24 mouse cellular contexts compared by ENCODE assay signal in genomic region chr6:116141696-116142095, GRCm38 (mm10). TPM values are rescaled to one million over a fixed set of nuclear protein-coding genes. Genes with fewer than 3 reads are reported as not detected.
DNase-seq lines count a peak whose midpoint lies in the region; ATAC-seq and TF ChIP-seq lines count a peak whose summit lies in the region.
"Had no signal": no experiment of that assay in that cellular context is flagged by ENCODE, and none has a peak within 500 bp of the region (broad histone marks: within the 10 kb centered on the region; RNA-seq: fewer than 3 reads in every experiment).

No protein-coding gene starts in this region.

- ATAC-seq in heart, embryonic 11.5 days (replicated peaks; ENCODE audit: insufficient number of reproducible peaks, low FRiP score, low TSS enrichment) = no peak
- no peak for ATAC-seq in heart, postnatal 0 days (ENCODE audit: insufficient read depth, low read depth)
- no peak for ATAC-seq in midbrain, embryonic 15.5 days (replicated peaks)
- ATAC-seq in midbrain, embryonic 13.5 days = no peak
- ATAC-seq: forebrain, embryonic 16.5 days; intestine, embryonic 16.5 days had no signal

- H3K27ac ChIP-seq in heart, embryonic 11.5 days (ENCODE audit: low read depth, low read length) = peak overlapping the region; percentile 47; the same call in 1 of the 2 replicates
- peak overlapping the region; percentile 51 for H3K27ac ChIP-seq in heart, postnatal 0 days (ENCODE audit: low read depth)
- H3K27ac ChIP-seq in heart, adult 2 months = no peak overlapping the region
- peak overlapping the region; percentile 31; the same call in 1 of the 2 replicates for H3K27ac ChIP-seq in midbrain, embryonic 15.5 days
- H3K27ac ChIP-seq in midbrain, embryonic 13.5 days = no peak overlapping the region
- H3K27ac ChIP-seq: hindbrain, embryonic 13.5 days; kidney, postnatal 0 days; limb, embryonic 13.5 days; liver, embryonic 14.5 days had no signal

- no peaks in the 10 kb centered on the region; the same call in 1 of the 2 replicates for H3K79me2 ChIP-seq in heart, adult 2 months (replicated peaks; ENCODE audit: control insufficient read depth, insufficient read depth, low read length)

- 49% methylated on average over 2 of the region's 2 CpGs for WGBS in heart, embryonic 11.5 days (ENCODE audit: insufficient replicate concordance)
- 42% methylated on average over 2 of the region's 2 CpGs for WGBS in heart, postnatal 0 days
- 57% methylated on average over 2 of the region's 2 CpGs for WGBS in heart, adult 2 months
- 68% methylated on average over 2 of the region's 2 CpGs for WGBS in midbrain, embryonic 15.5 days
- WGBS in midbrain, embryonic 13.5 days = 71% methylated on average over 2 of the region's 2 CpGs

- H3K9me3 ChIP-seq in heart, embryonic 11.5 days (replicated peaks; ENCODE audit: control insufficient read depth, low read length) = no peaks in the 10 kb centered on the region
- H3K9me3 ChIP-seq in heart, postnatal 0 days (replicated peaks; ENCODE audit: control insufficient read depth, low read length) = no peaks in the 10 kb centered on the region
- no peaks in the 10 kb centered on the region for H3K9me3 ChIP-seq in midbrain, embryonic 15.5 days
- no peaks in the 10 kb centered on the region for H3K9me3 ChIP-seq in midbrain, embryonic 13.5 days
- H3K9me3 ChIP-seq: hindbrain, embryonic 13.5 days; limb, embryonic 13.5 days had no signal

- H3K9ac ChIP-seq in heart, embryonic 11.5 days (ENCODE audit: low read depth, low read length) = no peak overlapping the region
- H3K9ac ChIP-seq in heart, postnatal 0 days (replicated peaks; ENCODE audit: low read depth, low read length) = no peak overlapping the region
- H3K9ac ChIP-seq in heart, adult 2 months (ENCODE audit: low read depth, low read length) = no peak overlapping the region
- H3K9ac ChIP-seq in midbrain, embryonic 15.5 days = no peak overlapping the region
- no peak overlapping the region for H3K9ac ChIP-seq in midbrain, embryonic 13.5 days (replicated peaks)
- H3K9ac ChIP-seq: hindbrain, embryonic 13.5 days; limb, embryonic 13.5 days; liver, embryonic 14.5 days; lung, embryonic 14.5 days had no signal

- no peak overlapping the region for H3K4me2 ChIP-seq in heart, embryonic 11.5 days
- H3K4me2 ChIP-seq in heart, postnatal 0 days (ENCODE audit: low read depth, low read length) = no peak overlapping the region
- no peak overlapping the region for H3K4me2 ChIP-seq in midbrain, embryonic 15.5 days
- H3K4me2 ChIP-seq in midbrain, embryonic 13.5 days (replicated peaks) = no peak overlapping the region
- H3K4me2 ChIP-seq: hindbrain, embryonic 13.5 days; limb, embryonic 13.5 days; lung, embryonic 14.5 days; midbrain, embryonic 11.5 days had no signal

- H3K4me1 ChIP-seq in heart, embryonic 11.5 days (ENCODE audit: control insufficient read depth, insufficient read depth, low read length) = peaks cover 9% of the 10 kb centered on the region
- peaks cover 10% of the 10 kb centered on the region for H3K4me1 ChIP-seq in heart, postnatal 0 days (ENCODE audit: control insufficient read depth, insufficient read depth)
- H3K4me1 ChIP-seq in heart, adult 2 months (ENCODE audit: control insufficient read depth, insufficient read depth, low read length) = peaks cover 2% of the 10 kb centered on the region; the same call in 1 of the 2 replicates
- H3K4me1 ChIP-seq in midbrain, embryonic 15.5 days = peaks cover 13% of the 10 kb centered on the region
- H3K4me1 ChIP-seq in midbrain, embryonic 13.5 days (replicated peaks) = peaks cover 21% of the 10 kb centered on the region

- intact Hi-C loops in heart, adult 2 months (cut with DNase I) = no loop called here

- no peak for TF ChIP-seq CTCF in heart, postnatal 0 days (IDR thresholded peaks at IDR 0.05; ENCODE audit: low read depth)
- TF ChIP-seq CTCF in heart, adult 2 months (IDR thresholded peaks at IDR 0.05) = no peak

- TF ChIP-seq POLR2A in heart, adult 2 months (IDR thresholded peaks at IDR 0.05; ENCODE audit: insufficient read depth, low read depth, low read length) = no peak

- DNase-seq in heart, postnatal 4 days = no peak
- no peak for DNase-seq in heart, postnatal 0 days (ENCODE audit: low spot score)
- DNase-seq in heart, adult 2 months = no peak
- DNase-seq in retina, embryonic 14.5 days (ENCODE audit: low spot score) = no peak
- DNase-seq: adrenal gland, postnatal 25 days; cerebellum, adult 18-20 months; cerebellum, postnatal 10 days; kidney, adult 8-10 months; lung, embryonic 14.5 days; lung, postnatal 14 days; retina, postnatal 1 day; right cerebral cortex, postnatal 14 days; thymus, postnatal 4 days had no signal

- no peaks in the 10 kb centered on the region for H3K36me3 ChIP-seq in heart, embryonic 11.5 days (ENCODE audit: control insufficient read depth, insufficient read depth, low read length)
- H3K36me3 ChIP-seq in heart, postnatal 0 days (replicated peaks; ENCODE audit: control insufficient read depth, insufficient read depth, low read length) = no peaks in the 10 kb centered on the region
- H3K36me3 ChIP-seq in heart, adult 2 months (ENCODE audit: control insufficient read depth, insufficient read depth, low read length) = peaks cover 2% of the 10 kb centered on the region; the same call in 1 of the 2 replicates
- no peaks in the 10 kb centered on the region for H3K36me3 ChIP-seq in midbrain, embryonic 15.5 days (replicated peaks)
- H3K36me3 ChIP-seq in midbrain, embryonic 13.5 days = no peaks in the 10 kb centered on the region
- H3K36me3 ChIP-seq: hindbrain, embryonic 13.5 days had no signal

- H3K27me3 ChIP-seq in heart, embryonic 11.5 days (ENCODE audit: control insufficient read depth, insufficient read depth, low read length) = no peaks in the 10 kb centered on the region
- no peaks in the 10 kb centered on the region for H3K27me3 ChIP-seq in heart, postnatal 0 days (ENCODE audit: control insufficient read depth, insufficient read depth, low read length)
- H3K27me3 ChIP-seq in heart, adult 2 months (ENCODE audit: control insufficient read depth, insufficient read depth, low read length) = no peaks in the 10 kb centered on the region
- H3K27me3 ChIP-seq in midbrain, embryonic 15.5 days (replicated peaks) = no peaks in the 10 kb centered on the region
- H3K27me3 ChIP-seq in midbrain, embryonic 13.5 days = no peaks in the 10 kb centered on the region
- H3K27me3 ChIP-seq: hindbrain, embryonic 13.5 days; limb, embryonic 13.5 days had no signal

- no peak overlapping the region for H3K4me3 ChIP-seq in heart, embryonic 11.5 days (ENCODE audit: low read depth, low read length)
- no peak overlapping the region for H3K4me3 ChIP-seq in heart, postnatal 0 days (ENCODE audit: low read depth, low read length)
- no peak overlapping the region for H3K4me3 ChIP-seq in heart, adult 2 months
- no peak overlapping the region for H3K4me3 ChIP-seq in midbrain, embryonic 15.5 days
- H3K4me3 ChIP-seq in midbrain, embryonic 13.5 days (replicated peaks) = no peak overlapping the region
- H3K4me3 ChIP-seq: erythroblast, embryonic 14.5 days; hindbrain, embryonic 13.5 days; limb, embryonic 13.5 days had no signal

- TF ChIP-seq EP300 in heart, postnatal 0 days (IDR thresholded peaks at IDR 0.05; ENCODE audit: low read depth) = no peak
- no peak for TF ChIP-seq EP300 in heart, adult 2 months (IDR thresholded peaks at IDR 0.05; ENCODE audit: insufficient read depth, low read depth, low read length)

RNA-seq across cellular contexts. Expression of gene Tmcc1, which starts 51.6 kb away (rescaled TPM):
- polyA plus RNA-seq in heart, embryonic 11.5 days (2014; fragmentation: Nextera tagmentation; extraction: Ambion mirVana) = 12.2 and 15.0 TPM in 2 replicates
- 10 to 100 TPM; 26.0 to 26.4 TPM for total RNA-seq in heart, postnatal 4 days (2021)
- 21.1 and 26.9 TPM in 2 replicates for total RNA-seq in heart, postnatal 0 days (2014; rRNA removed; ENCODE audit: low replicate concordance)
- polyA plus RNA-seq in heart, postnatal 0 days (2015; fragmentation: Nextera tagmentation; extraction: Ambion mirVana) = 6.9 and 7.8 TPM in 2 replicates
- total RNA-seq in heart, adult 2 months (2021) = 10 to 100 TPM; 32.1 to 33.8 TPM
- 16.7 and 28.9 TPM in 2 replicates for polyA plus RNA-seq in heart, adult 2 months (2012; rRNA removed)
- 28.8 and 31.1 TPM in 2 replicates for polyA plus RNA-seq in midbrain, embryonic 15.5 days (2015; fragmentation: Nextera tagmentation; extraction: Ambion mirVana)
- 35.7 and 36.4 TPM in 2 replicates for polyA plus RNA-seq in midbrain, embryonic 13.5 days (2015; fragmentation: Nextera tagmentation; extraction: Ambion mirVana)

Comparison
In these comparisons a context has a peak if more than half of its experiments do, and no peak if none do; other contexts are left out.
1. H3K27ac ChIP-seq: peak in heart, embryonic 11.5 days (single experiment), heart, postnatal 0 days (single experiment) and midbrain, embryonic 15.5 days (single experiment); none in heart, adult 2 months (single experiment) and midbrain, embryonic 13.5 days (single experiment).